Mouse (Mus musculus) neutrophil, adult 5-6 weeks (primary cell): ENCODE results near the gene Gm21319. TPM values are rescaled to one million over a fixed set of nuclear protein-coding genes. Genes with fewer than 3 reads are reported as not detected.
"Not testable (repeated sequence)": the region's sequence is repeated elsewhere in the genome, so short reads cannot be mapped to it uniquely, and the experiment has no call there.

Experiments
- ATAC-seq: fragments of 151-379, 151-347 bp; 2 replicates; pipeline ENCODE4 v1.8.0; 2017; ENCODE audit warnings: mild to moderate bottlenecking, moderate TSS enrichment; ENCODE audit not compliant: insufficient number of reproducible peaks, poor library complexity, low FRiP score, severe bottlenecking; ENCODE audit errors: extremely low read depth
- total RNA-seq: library from RNA; stranded (forward); fragments of 200-1000 nt; gene quantifications from 2 replicates; pipeline ENCODE4 v1.2.3, GENCODE M21; 2017

Gm21319 gene
- total RNA-seq: not detected in 2 replicates

DNA sequence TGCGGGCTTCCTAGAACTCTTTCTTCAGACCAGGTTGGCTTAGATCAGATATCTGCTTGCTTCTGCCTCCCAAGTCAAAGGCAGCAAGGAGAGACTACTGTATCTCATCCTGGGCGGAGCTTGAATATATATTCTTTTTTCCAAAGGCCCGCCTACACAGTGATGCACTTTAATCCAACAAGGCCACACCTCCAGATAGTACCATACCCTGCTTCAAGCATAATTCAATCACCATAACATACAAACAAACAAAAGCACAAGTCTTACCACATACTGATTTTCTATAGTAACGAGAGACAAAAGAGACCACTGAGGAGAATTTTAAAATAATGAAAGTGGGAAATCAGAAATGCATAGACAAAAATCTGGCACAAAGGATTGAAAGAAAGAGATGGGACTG lies at the start of gene Gm21319:
Gm21319 (minus strand) TSS at position 101 of the 400 bp plus-strand sequence.
- ATAC-seq: not testable (repeated sequence)

GRCm38 (mm10) chr12:87816277-87816676 lies 40.7 kb upstream of the Gm21319 start, which contains the start of gene BB287469:
Gene BB287469 (plus strand): TSS chr12:87816577.
- not testable (repeated sequence) for ATAC-seq

GRCm38 (mm10) chr12:87797971-87798370 lies 22.4 kb upstream of the Gm21319 start:
- ATAC-seq: not testable (repeated sequence)

DNA sequence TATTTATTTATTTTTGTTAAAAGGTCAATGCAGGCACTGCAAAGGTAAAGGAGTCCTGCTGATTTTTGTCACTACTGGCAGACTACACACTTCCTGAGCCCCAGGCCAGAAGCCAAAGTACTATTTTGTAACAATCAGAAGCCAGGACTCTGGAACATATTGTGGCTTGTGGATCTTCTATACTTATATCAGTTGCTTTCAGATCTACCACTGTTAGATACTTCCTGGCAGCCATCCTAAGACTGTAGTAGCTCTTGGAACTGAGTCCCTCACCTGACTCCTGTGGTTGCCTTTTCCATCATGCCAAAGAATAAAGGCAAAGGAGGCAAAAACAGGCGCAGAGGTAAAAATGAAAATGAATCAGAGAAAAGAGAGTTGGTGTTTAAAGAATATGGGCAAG lies 19.7 kb upstream of the Gm21319 start, which contains the start of gene Gm21936:
Gm21936 (plus strand) TSS at position 301 of the 400 bp plus-strand sequence.
- ATAC-seq: not testable (repeated sequence)

Other genes starting within 250 kb of the Gm21319 start
- not detected in 2 replicates for gene Oog1, start 173.1 kb downstream of the Gm21319 start, total RNA-seq
- gene Gm4027, start 156.9 kb downstream of the Gm21319 start, total RNA-seq: not detected in 2 replicates
- not detected in 2 replicates for gene Gm16381, start 131.1 kb downstream of the Gm21319 start, total RNA-seq
- gene Gm21936, start 19.8 kb upstream of the Gm21319 start, total RNA-seq: not detected in 2 replicates
- gene BB287469, start 40.8 kb upstream of the Gm21319 start, total RNA-seq: not detected in 2 replicates
- not detected in 2 replicates for gene Gm2001, start 66.6 kb upstream of the Gm21319 start, total RNA-seq
- not detected in 2 replicates for gene Gm2016, start 98.3 kb upstream of the Gm21319 start, total RNA-seq
- gene Gm2022, start 119.6 kb upstream of the Gm21319 start, total RNA-seq: not detected in 2 replicates
- not detected in 2 replicates for gene Gm2035, start 144.1 kb upstream of the Gm21319 start, total RNA-seq
- not detected in 2 replicates for gene Gm2042, start 178.3 kb upstream of the Gm21319 start, total RNA-seq
- gene Gm2075, start 236.1 kb upstream of the Gm21319 start, total RNA-seq: not detected in 2 replicates
- not detected in 2 replicates for gene Gm6803, start 243.0 kb upstream of the Gm21319 start, total RNA-seq